Mouse (Mus musculus): ENCODE results near the gene Tsfm. TPM values are rescaled to one million over a fixed set of nuclear protein-coding genes. Genes with fewer than 3 reads are reported as not detected.
A peak's percentile ranks its signal among the peaks of the same experiment; 100 is the strongest.

The Tsfm gene
- polyA plus RNA-seq, 1 experiment from 2014 or later: 97.1 TPM

GRCm38 (mm10) chr10:126972051-126972725 is 58.5 kb downstream of the Tsfm start:
- Histone ChIP-seq H3K27ac (ENCODE audit: low read depth, low read length) (peak overlapping the region; percentile 83), H3K4me3 (ENCODE audit: low read depth, low read length) (no peak overlapping the region), H3K9ac (ENCODE audit: low read depth, low read length) (peak overlapping the region; percentile 58), H3K9me3 (replicated peaks; ENCODE audit: control insufficient read depth, low read length) (no peaks in the 10 kb centered on the region), H3K4me2 (peak overlapping the region; percentile 43), H3K4me1 (ENCODE audit: control insufficient read depth, insufficient read depth, low read length) (peaks cover 21% of the 10 kb centered on the region), H3K27me3 (ENCODE audit: control insufficient read depth, insufficient read depth, low read length) (no peaks in the 10 kb centered on the region), H3K36me3 (ENCODE audit: control insufficient read depth, insufficient read depth, low read length) (no peaks in the 10 kb centered on the region)
- WGBS (ENCODE audit: insufficient replicate concordance): 8% methylated on average over 13 of the region's 13 CpGs
- ATAC-seq (replicated peaks; ENCODE audit: insufficient number of reproducible peaks, low FRiP score, low TSS enrichment): peak; percentile 85

- Histone ChIP-seq H3K4me3 (ENCODE audit: low read depth, low read length) (no peak overlapping the region), H3K9me3 (replicated peaks; ENCODE audit: control insufficient read depth, low read length) (no peaks in the 10 kb centered on the region), H3K27ac (ENCODE audit: low read depth, low read length) (peak overlapping the region; percentile 83), H3K36me3 (ENCODE audit: control insufficient read depth, insufficient read depth, low read length) (no peaks in the 10 kb centered on the region), H3K4me2 (peak overlapping the region; percentile 43), H3K9ac (ENCODE audit: low read depth, low read length) (peak overlapping the region; percentile 58), H3K27me3 (ENCODE audit: control insufficient read depth, insufficient read depth, low read length) (no peaks in the 10 kb centered on the region), H3K4me1 (ENCODE audit: control insufficient read depth, insufficient read depth, low read length) (peaks cover 21% of the 10 kb centered on the region)
- peak; percentile 19; the same call in 1 of the 2 replicates for ATAC-seq (replicated peaks; ENCODE audit: insufficient number of reproducible peaks, low FRiP score, low TSS enrichment)
- WGBS (ENCODE audit: insufficient replicate concordance): 11% methylated on average over 12 of the region's 12 CpGs
These were observed 59.1 kb downstream of the Tsfm start for GRCm38 (mm10) chr10:126971363-126972050.

- no peak for ATAC-seq (replicated peaks; ENCODE audit: insufficient number of reproducible peaks, low FRiP score, low TSS enrichment)
- H3K4me2 ChIP-seq: no peak overlapping the region
- 79% methylated on average over 8 of the region's 8 CpGs for WGBS (ENCODE audit: insufficient replicate concordance)
These were observed 66.8 kb downstream of the Tsfm start for GRCm38 (mm10) chr10:126963821-126964220.

GRCm38 (mm10) chr10:126962966-126963330 is 67.7 kb downstream of the Tsfm start:
- no peaks in the 10 kb centered on the region for H3K36me3 ChIP-seq (ENCODE audit: control insufficient read depth, insufficient read depth, low read length)
- H3K27ac ChIP-seq (ENCODE audit: low read depth, low read length): no peak overlapping the region
- WGBS (ENCODE audit: insufficient replicate concordance): 46% methylated on average over 6 of the region's 6 CpGs
- no peak overlapping the region for H3K4me3 ChIP-seq (ENCODE audit: low read depth, low read length)
- H3K4me1 ChIP-seq (ENCODE audit: control insufficient read depth, insufficient read depth, low read length): peaks cover 12% of the 10 kb centered on the region
- H3K9me3 ChIP-seq (replicated peaks; ENCODE audit: control insufficient read depth, low read length): no peaks in the 10 kb centered on the region
- no peak for ATAC-seq (replicated peaks; ENCODE audit: insufficient number of reproducible peaks, low FRiP score, low TSS enrichment)
- no peaks in the 10 kb centered on the region for H3K27me3 ChIP-seq (ENCODE audit: control insufficient read depth, insufficient read depth, low read length)
- no peak overlapping the region for H3K4me2 ChIP-seq
- H3K9ac ChIP-seq (ENCODE audit: low read depth, low read length): no peak overlapping the region

More at GRCm38 (mm10) chr10:126963821-126964220, 66.8 kb downstream of the Tsfm start:
- no peak overlapping the region for H3K4me3 ChIP-seq (ENCODE audit: low read depth, low read length)
- no peaks in the 10 kb centered on the region for H3K27me3 ChIP-seq (ENCODE audit: control insufficient read depth, insufficient read depth, low read length)
- H3K4me1 ChIP-seq (ENCODE audit: control insufficient read depth, insufficient read depth, low read length): peaks cover 12% of the 10 kb centered on the region
- no peaks in the 10 kb centered on the region for H3K36me3 ChIP-seq (ENCODE audit: control insufficient read depth, insufficient read depth, low read length)
- H3K9ac ChIP-seq (ENCODE audit: low read depth, low read length): no peak overlapping the region
- H3K27ac ChIP-seq (ENCODE audit: low read depth, low read length): no peak overlapping the region
- no peaks in the 10 kb centered on the region for H3K9me3 ChIP-seq (replicated peaks; ENCODE audit: control insufficient read depth, low read length)

DNA sequence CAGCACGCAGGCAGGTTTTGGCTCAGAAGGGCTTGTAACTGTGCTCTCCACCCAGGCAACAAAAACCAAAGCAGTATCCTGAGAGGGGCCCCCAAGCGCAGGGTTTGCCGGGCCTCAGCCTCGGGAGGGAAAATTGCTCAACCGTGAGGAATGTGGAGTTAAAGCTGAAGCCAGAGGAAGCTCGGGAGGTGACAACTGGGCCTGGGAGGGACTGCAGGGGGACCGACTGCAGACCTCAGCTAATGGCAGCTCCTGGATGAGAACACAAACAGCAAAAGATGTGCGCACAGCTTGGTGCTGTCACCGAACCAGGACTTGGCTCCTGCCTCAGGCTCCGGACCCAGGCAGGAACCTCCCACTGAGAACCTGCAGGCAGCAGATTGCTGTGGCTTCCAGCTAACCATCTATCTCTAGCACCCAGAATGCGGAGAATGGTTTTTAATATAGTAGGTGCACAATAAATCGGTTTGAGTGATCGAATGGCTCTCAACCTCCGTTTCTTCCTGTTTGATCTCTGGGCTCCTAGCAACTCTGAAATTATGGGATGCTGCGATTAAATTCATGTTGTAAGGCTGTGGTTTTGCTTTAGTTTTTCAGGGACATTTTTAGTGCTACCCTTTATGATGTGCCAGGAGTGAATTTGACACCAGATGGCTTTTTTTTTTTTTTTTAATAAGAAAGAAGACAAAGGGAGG is 68.2 kb downstream of the Tsfm start:
- Histone ChIP-seq H3K4me1 (ENCODE audit: control insufficient read depth, insufficient read depth, low read length) (peaks cover 17% of the 10 kb centered on the region), H3K9ac (ENCODE audit: low read depth, low read length) (peak overlapping the region; percentile 52; the same call in 1 of the 2 replicates), H3K4me3 (ENCODE audit: low read depth, low read length) (no peak overlapping the region), H3K4me2 (peak overlapping the region; percentile 25), H3K36me3 (ENCODE audit: control insufficient read depth, insufficient read depth, low read length) (no peaks in the 10 kb centered on the region), H3K27ac (ENCODE audit: low read depth, low read length) (peak overlapping the region; percentile 57), H3K27me3 (ENCODE audit: control insufficient read depth, insufficient read depth, low read length) (no peaks in the 10 kb centered on the region), H3K9me3 (replicated peaks; ENCODE audit: control insufficient read depth, low read length) (no peaks in the 10 kb centered on the region)
- ATAC-seq (replicated peaks; ENCODE audit: insufficient number of reproducible peaks, low FRiP score, low TSS enrichment): no peak; the same call in 1 of the 2 replicates
- WGBS (ENCODE audit: insufficient replicate concordance): 26% methylated on average over 15 of the region's 15 CpGs

GRCm38 (mm10) chr10:126961757-126962156 is 68.9 kb downstream of the Tsfm start:
- Histone ChIP-seq H3K4me1 (ENCODE audit: control insufficient read depth, insufficient read depth, low read length) (peaks cover 23% of the 10 kb centered on the region), H3K4me3 (ENCODE audit: low read depth, low read length) (no peak overlapping the region), H3K4me2 (no peak overlapping the region; the same call in 1 of the 2 replicates), H3K36me3 (ENCODE audit: control insufficient read depth, insufficient read depth, low read length) (no peaks in the 10 kb centered on the region), H3K27me3 (ENCODE audit: control insufficient read depth, insufficient read depth, low read length) (no peaks in the 10 kb centered on the region), H3K9ac (ENCODE audit: low read depth, low read length) (peak overlapping the region; percentile 52; the same call in 1 of the 2 replicates), H3K9me3 (replicated peaks; ENCODE audit: control insufficient read depth, low read length) (no peaks in the 10 kb centered on the region), H3K27ac (ENCODE audit: low read depth, low read length) (peak overlapping the region; percentile 57)
- ATAC-seq (replicated peaks; ENCODE audit: insufficient number of reproducible peaks, low FRiP score, low TSS enrichment): no peak
- 70% methylated on average over 10 of the region's 10 CpGs for WGBS (ENCODE audit: insufficient replicate concordance)

MicroRNA genes within 50 kb of the gene (microRNA counts, 519-probe panel; counts per million panel counts)
- microRNA mmu-miR-26a (4,457 counts per million, percentile 38 among the panel's probes with 10 or more counts), microRNA mmu-miR-546 (32.2 counts per million)

Small RNA genes within 50 kb of the gene (microRNA-seq; reads per million reads assigned to microRNA genes)
- gene Mir26a-2 (ENCODE audit: borderline number of aligned reads) (40.6 reads per million, percentile 57 among the genes with 10 or more reads in this experiment), gene Mir546 (ENCODE audit: borderline number of aligned reads) (1.6 reads per million, percentile 21 among the genes with 10 or more reads in this experiment)

Other genes with a start within 250 kb of the Tsfm start
- gene Atp23, start 129.5 kb downstream of the Tsfm start, polyA plus RNA-seq (2014; fragmentation: Nextera tagmentation; extraction: Ambion mirVana): 9.4 and 11.7 TPM in 2 replicates
- gene Ctdsp2, start 52.1 kb downstream of the Tsfm start, polyA plus RNA-seq (2014; fragmentation: Nextera tagmentation; extraction: Ambion mirVana): 47.3 and 47.6 TPM in 2 replicates
- gene Avil, start 30.1 kb downstream of the Tsfm start, polyA plus RNA-seq (2014; fragmentation: Nextera tagmentation; extraction: Ambion mirVana): 0.13 and 0.34 TPM in 2 replicates
- 36.1 and 43.3 TPM in 2 replicates for gene Mettl1, start 10.6 kb upstream of the Tsfm start, polyA plus RNA-seq (2014; fragmentation: Nextera tagmentation; extraction: Ambion mirVana)
- gene Eef1akmt3, start 10.7 kb upstream of the Tsfm start, polyA plus RNA-seq (2014; fragmentation: Nextera tagmentation; extraction: Ambion mirVana): 0.31 and 0.35 TPM in 2 replicates
- 0.11 and 0.13 TPM in 2 replicates for gene Cyp27b1, start 17.4 kb upstream of the Tsfm start, polyA plus RNA-seq (2014; fragmentation: Nextera tagmentation; extraction: Ambion mirVana)
- 0.21 and 0.39 TPM in 2 replicates for gene March9, start 29.3 kb upstream of the Tsfm start, polyA plus RNA-seq (2014; fragmentation: Nextera tagmentation; extraction: Ambion mirVana)
- 1,419 and 1,452 TPM in 2 replicates for gene Cdk4, start 32.7 kb upstream of the Tsfm start, polyA plus RNA-seq (2014; fragmentation: Nextera tagmentation; extraction: Ambion mirVana)
- gene Tspan31, start 39.4 kb upstream of the Tsfm start, polyA plus RNA-seq (2014; fragmentation: Nextera tagmentation; extraction: Ambion mirVana): 106 and 115 TPM in 2 replicates
- 0.42 and 0.63 TPM in 2 replicates for gene Agap2, start 44.4 kb upstream of the Tsfm start, polyA plus RNA-seq (2014; fragmentation: Nextera tagmentation; extraction: Ambion mirVana)
- gene Os9, start 90.3 kb upstream of the Tsfm start, polyA plus RNA-seq (2014; fragmentation: Nextera tagmentation; extraction: Ambion mirVana): 21.3 and 30.3 TPM in 2 replicates
- 1.6 and 1.8 TPM in 2 replicates for gene B4galnt1, start 134.4 kb upstream of the Tsfm start, polyA plus RNA-seq (2014; fragmentation: Nextera tagmentation; extraction: Ambion mirVana)
- 8.4 and 11.8 TPM in 2 replicates for gene Slc26a10, start 149.8 kb upstream of the Tsfm start, polyA plus RNA-seq (2014; fragmentation: Nextera tagmentation; extraction: Ambion mirVana)
- 17.9 and 18.0 TPM in 2 replicates for gene Arhgef25, start 159.2 kb upstream of the Tsfm start, polyA plus RNA-seq (2014; fragmentation: Nextera tagmentation; extraction: Ambion mirVana)
- gene Dtx3, start 164.9 kb upstream of the Tsfm start, polyA plus RNA-seq (2014; fragmentation: Nextera tagmentation; extraction: Ambion mirVana): 82.3 and 83.0 TPM in 2 replicates
- 20.8 and 21.5 TPM in 2 replicates for gene Pip4k2c, start 180.7 kb upstream of the Tsfm start, polyA plus RNA-seq (2014; fragmentation: Nextera tagmentation; extraction: Ambion mirVana)
- gene Kif5a, start 232.5 kb upstream of the Tsfm start, polyA plus RNA-seq (2014; fragmentation: Nextera tagmentation; extraction: Ambion mirVana): 1.6 TPM in 2 replicates
- gene Dctn2, start 235.5 kb upstream of the Tsfm start, polyA plus RNA-seq (2014; fragmentation: Nextera tagmentation; extraction: Ambion mirVana): 135 and 136 TPM in 2 replicates